Mouse (Mus musculus): Measurements from ENCODE around the gene Gm5114.
"Not testable (repeated sequence)": the region's sequence is repeated elsewhere in the genome, so short reads cannot be mapped to it uniquely, and the experiment has no call there.

Gene Gm5114

DNA sequence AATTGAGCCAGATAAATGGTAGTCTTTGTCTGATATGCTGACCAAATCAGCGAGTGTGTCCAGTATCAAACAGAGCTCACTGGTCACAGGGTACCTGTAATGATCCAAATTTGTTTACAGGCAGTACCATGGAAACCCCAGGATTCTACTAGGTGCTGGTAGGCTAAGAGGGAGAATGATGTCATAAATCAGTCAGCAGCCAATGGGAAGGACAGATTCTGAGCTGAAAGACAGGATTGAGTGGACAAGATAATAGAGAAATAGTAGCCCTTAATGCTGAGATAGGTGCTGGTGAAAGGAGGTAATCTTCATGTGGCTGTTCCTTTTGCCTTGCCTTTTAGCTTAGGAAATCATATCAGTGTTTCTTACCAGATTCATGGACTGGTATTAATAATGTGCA lies at the start of gene Gm5114:
TSS of gene Gm5114 (minus strand) at position 101 of the 400 bp plus-strand sequence.
- DNase-seq (ENCODE audit: low read depth): not testable (repeated sequence)

DNA sequence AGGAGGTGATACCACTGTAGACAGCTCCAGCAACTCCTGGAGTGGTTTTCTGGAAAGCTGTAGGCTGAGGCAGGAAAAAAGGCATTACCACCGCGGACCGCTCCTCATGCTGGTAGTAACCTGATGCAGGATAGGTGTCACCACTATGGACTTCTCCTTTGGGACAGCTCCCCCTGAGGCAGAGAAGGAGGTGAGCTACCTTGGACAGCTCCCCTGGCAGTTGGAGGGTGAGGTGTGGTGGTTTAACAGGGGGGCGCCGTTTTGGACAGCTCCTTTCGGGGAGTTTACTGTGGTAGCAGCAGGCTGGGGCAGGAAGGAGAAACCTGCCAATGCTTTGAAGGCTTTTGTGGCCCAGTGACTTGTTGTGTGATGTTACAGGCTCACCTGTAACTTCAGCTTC lies 42.8 kb upstream of the Gm5114 start:
- peak; percentile 61 for DNase-seq (ENCODE audit: low read depth)

DNA sequence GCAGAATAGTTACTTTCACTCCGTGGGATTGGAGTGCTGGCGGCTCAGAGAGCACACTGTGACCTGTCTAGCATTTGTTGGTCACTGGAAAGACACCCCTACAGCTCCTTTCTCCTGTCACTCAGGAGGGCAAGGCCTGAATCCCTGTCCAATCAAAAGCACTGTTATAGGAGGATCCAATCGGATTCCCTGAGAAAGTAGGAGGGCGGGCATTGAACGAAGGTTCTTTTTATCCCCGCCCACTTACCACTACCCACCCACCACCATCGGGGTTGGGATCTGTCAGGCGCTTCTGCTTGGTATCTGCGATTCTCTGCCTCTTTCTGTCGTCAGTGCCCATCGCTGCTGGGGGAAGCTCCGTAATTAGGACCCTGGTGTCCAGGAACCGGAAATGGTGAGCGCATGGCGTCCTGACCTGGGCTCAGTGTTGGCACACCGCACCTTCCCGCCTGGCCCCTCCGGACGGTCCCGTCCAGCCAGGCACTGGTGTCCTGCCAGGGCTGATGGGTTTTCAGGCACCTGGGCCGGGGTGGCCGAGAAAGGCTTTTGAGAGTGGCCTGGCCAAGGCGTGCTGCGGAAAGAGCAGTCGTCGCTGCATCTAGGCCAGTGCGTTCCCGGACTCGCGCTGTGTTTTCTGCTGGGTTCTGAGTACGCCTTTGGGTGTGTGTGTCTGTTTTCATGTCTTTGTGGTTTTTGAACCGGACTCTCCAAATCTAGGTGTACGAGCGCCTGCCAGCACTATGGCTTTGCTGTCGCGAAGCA lies 36.5 kb upstream of the Gm5114 start:
- DNase-seq (ENCODE audit: low read depth): peak; percentile 82

DNA sequence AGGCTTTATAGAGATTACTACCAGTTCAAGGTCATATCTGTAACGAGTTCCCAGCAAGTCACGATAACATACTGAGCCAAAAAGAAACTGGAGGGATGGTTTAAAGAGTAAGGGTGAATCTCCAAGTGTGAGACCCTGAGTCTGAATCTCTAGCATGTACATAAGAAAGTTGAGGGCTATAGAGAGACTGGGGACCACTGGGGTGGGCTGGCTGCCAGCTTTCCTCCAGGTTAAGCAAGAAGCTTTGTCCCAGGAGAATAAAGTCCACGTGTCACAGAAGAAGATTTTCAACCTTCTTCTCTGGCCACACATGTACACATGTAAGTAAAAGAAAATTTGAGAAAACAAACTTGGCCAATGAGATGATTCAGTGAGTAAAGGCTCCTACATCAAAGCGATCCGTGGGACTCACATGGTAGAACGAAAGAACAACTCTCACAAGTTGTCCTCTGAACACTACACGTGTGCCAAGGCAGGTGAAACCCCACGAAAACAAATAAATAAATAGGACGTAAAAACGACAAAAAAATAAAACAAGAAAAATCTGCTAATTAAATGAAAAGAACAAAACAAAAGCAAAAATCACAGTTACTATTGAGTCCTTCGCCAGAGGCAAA lies 35.8 kb upstream of the Gm5114 start:
- no peak for DNase-seq (ENCODE audit: low read depth)

DNA sequence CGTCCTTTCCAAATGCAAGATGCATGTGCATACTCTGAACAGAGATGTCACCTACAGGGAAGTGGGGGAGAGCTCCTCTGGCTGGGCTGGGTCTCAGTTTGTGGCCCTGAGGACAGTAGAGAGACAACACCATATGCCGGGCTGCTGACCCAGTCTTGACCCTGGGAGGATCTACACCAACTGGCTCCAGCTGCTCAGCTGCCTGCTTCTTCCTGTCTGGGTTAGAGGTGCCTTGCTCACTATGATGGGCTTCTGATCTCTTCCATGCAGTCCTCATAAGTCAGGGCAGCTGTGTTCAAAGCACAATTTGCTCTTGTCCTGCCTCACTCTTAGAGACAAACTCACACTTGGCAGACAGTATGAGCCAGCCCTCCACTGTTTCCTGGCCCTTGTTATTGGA lies 28.3 kb upstream of the Gm5114 start:
- no peak for DNase-seq (ENCODE audit: low read depth)

DNA sequence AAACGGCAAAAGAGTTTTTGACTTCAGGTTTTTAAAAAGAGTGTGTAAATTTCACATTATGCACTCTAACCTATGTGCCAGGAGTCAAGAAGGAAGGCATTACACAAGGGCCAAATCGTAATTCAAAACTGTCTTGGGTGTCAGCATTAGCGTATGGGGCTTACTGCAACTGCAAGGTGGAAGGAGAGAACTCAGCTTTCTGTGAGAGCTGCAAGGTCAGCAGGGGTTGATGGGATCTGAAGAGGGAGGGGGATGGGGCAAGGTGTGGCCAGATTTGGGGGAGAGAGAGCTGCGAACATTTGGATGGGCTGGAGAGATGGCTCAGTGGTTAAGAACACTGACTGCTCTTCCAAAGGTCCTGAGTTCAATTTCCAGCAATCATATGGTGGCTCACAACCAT lies 27.4 kb upstream of the Gm5114 start:
- DNase-seq (ENCODE audit: low read depth): no peak
